In the genomic region with DNA sequence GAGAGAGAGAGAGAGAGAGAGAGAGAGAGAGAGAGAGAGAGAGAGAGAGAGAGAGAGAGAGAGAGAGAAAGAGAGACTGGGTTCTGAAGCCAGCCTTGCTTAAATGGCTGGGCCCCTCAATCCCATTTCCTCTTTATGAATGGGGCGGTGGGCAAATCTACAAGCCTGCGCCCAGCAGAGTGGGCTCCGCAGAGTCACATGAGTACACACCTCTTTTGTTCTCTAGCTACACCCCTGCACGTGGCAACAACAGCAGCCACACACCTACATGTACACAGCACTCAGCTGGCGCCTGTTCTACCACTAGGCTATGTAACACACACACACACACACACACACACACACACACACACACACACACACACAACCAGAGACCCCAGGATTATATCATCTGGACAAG, we compare ENCODE assay signal across 28 mouse cellular contexts. TPM values are rescaled to one million over a fixed set of nuclear protein-coding genes. Genes with fewer than 3 reads are reported as not detected.
DNase-seq lines count a peak whose midpoint lies in the region; ATAC-seq and TF ChIP-seq lines count a peak whose summit lies in the region.
"Had no signal": no experiment of that assay in that cellular context is flagged by ENCODE, and none has a peak within 500 bp of the region (broad histone marks: within the 10 kb centered on the region; RNA-seq: fewer than 3 reads in every experiment).

No protein-coding gene starts in this region.

- ATAC-seq in hindbrain, embryonic 12.5 days (ENCODE audit: low FRiP score) = no peak
- ATAC-seq in hindbrain, postnatal 0 days = no peak
- ATAC-seq in embryonic facial prominence, embryonic 12.5 days (ENCODE audit: insufficient number of reproducible peaks, insufficient read depth, low FRiP score, low TSS enrichment) = no peak
- ATAC-seq in midbrain, embryonic 14.5 days (ENCODE audit: low FRiP score, low TSS enrichment) = no peak
- ATAC-seq: activated CD4-positive, CD25-positive, alpha-beta regulatory T cell, adult 4 months; CD4-positive, CD25-positive, alpha-beta regulatory T cell, adult 4 months; intestine, embryonic 16.5 days; liver, postnatal 0 days; Patski had no signal

- no peaks in the 10 kb centered on the region for H3K9me3 ChIP-seq in hindbrain, embryonic 12.5 days (replicated peaks)
- H3K9me3 ChIP-seq in hindbrain, postnatal 0 days (ENCODE audit: low read length) = no peaks in the 10 kb centered on the region
- no peaks in the 10 kb centered on the region for H3K9me3 ChIP-seq in embryonic facial prominence, embryonic 12.5 days
- no peaks in the 10 kb centered on the region for H3K9me3 ChIP-seq in midbrain, embryonic 14.5 days (ENCODE audit: control insufficient read depth, low read length)

- H3K4me1 ChIP-seq in hindbrain, embryonic 12.5 days = peaks cover 44% of the 10 kb centered on the region
- no peaks in the 10 kb centered on the region for H3K4me1 ChIP-seq in hindbrain, postnatal 0 days (ENCODE audit: insufficient read depth, low read length)
- peaks cover 37% of the 10 kb centered on the region for H3K4me1 ChIP-seq in embryonic facial prominence, embryonic 12.5 days
- H3K4me1 ChIP-seq in midbrain, embryonic 14.5 days (ENCODE audit: control insufficient read depth, insufficient read depth, low read length) = peaks cover 40% of the 10 kb centered on the region

- DNase-seq in embryo, embryonic 10.5 days (ENCODE audit: low spot score) = peak; percentile 48
- no peak for DNase-seq in embryo, embryonic 9.5 days (ENCODE audit: extremely low spot score)
- no peak for DNase-seq in hindbrain, postnatal 0 days (ENCODE audit: low spot score)
- DNase-seq in midbrain, embryonic 14.5 days = peak; percentile 51
- DNase-seq in cerebellum, adult 9-10 months = no peak
- DNase-seq in adrenal gland, adult 2 months = no peak
- DNase-seq: adrenal gland, postnatal 14 days; cerebellum, adult 11 months; cerebellum, postnatal 25 days; gastrocnemius, postnatal 10 days; heart, adult 2 months; liver; liver, postnatal 0 days; lung, postnatal 10 days; right cerebral cortex, postnatal 25 days; thymus, adult 2 months had no signal

- H3K9ac ChIP-seq in hindbrain, embryonic 12.5 days = no peak overlapping the region
- H3K9ac ChIP-seq in hindbrain, postnatal 0 days (replicated peaks; ENCODE audit: low read length) = no peak overlapping the region
- no peak overlapping the region for H3K9ac ChIP-seq in embryonic facial prominence, embryonic 12.5 days
- no peak overlapping the region for H3K9ac ChIP-seq in midbrain, embryonic 14.5 days (replicated peaks; ENCODE audit: low read length)
- H3K9ac ChIP-seq: hindbrain, embryonic 14.5 days; liver, postnatal 0 days had no signal

- WGBS in hindbrain, embryonic 12.5 days = 11% methylated on average over 5 of the region's 5 CpGs
- WGBS in hindbrain, postnatal 0 days = 37% methylated on average over 5 of the region's 5 CpGs
- WGBS in embryonic facial prominence, embryonic 12.5 days = 25% methylated on average over 5 of the region's 5 CpGs
- 9% methylated on average over 5 of the region's 5 CpGs for WGBS in midbrain, embryonic 14.5 days

- H3K27ac ChIP-seq in hindbrain, embryonic 12.5 days = peak overlapping the region; percentile 62; the same call in 1 of the 2 replicates
- no peak overlapping the region for H3K27ac ChIP-seq in hindbrain, postnatal 0 days
- H3K27ac ChIP-seq in embryonic facial prominence, embryonic 12.5 days = 0 out of 2 replicates have a peak overlapping the region, but pooled peaks have one; percentile 33
- H3K27ac ChIP-seq in midbrain, embryonic 14.5 days (replicated peaks; ENCODE audit: low read depth, low read length) = peak overlapping the region; percentile 71
- H3K27ac ChIP-seq: heart, adult 2 months; hindbrain, embryonic 14.5 days had no signal

- peak overlapping the region; percentile 28; the same call in 1 of the 2 replicates for H3K4me2 ChIP-seq in hindbrain, embryonic 12.5 days (replicated peaks)
- H3K4me2 ChIP-seq in hindbrain, postnatal 0 days (ENCODE audit: low read depth, low read length) = no peak overlapping the region
- 0 out of 2 replicates have a peak overlapping the region, but pooled peaks have one; percentile 16 for H3K4me2 ChIP-seq in embryonic facial prominence, embryonic 12.5 days (replicated peaks)
- H3K4me2 ChIP-seq in midbrain, embryonic 14.5 days (ENCODE audit: low read length) = no peak overlapping the region

- no peaks in the 10 kb centered on the region for H3K36me3 ChIP-seq in hindbrain, embryonic 12.5 days
- no peaks in the 10 kb centered on the region for H3K36me3 ChIP-seq in hindbrain, postnatal 0 days (ENCODE audit: insufficient read depth, low read length)
- no peaks in the 10 kb centered on the region for H3K36me3 ChIP-seq in embryonic facial prominence, embryonic 12.5 days
- H3K36me3 ChIP-seq in midbrain, embryonic 14.5 days (ENCODE audit: control insufficient read depth, insufficient read depth, low read length) = 0 out of 2 replicates have a peak, but pooled peaks cover 3% of the 10 kb centered on the region

- H3K4me3 ChIP-seq in hindbrain, embryonic 12.5 days = no peak overlapping the region
- no peak overlapping the region for H3K4me3 ChIP-seq in hindbrain, postnatal 0 days (ENCODE audit: low read length)
- no peak overlapping the region for H3K4me3 ChIP-seq in embryonic facial prominence, embryonic 12.5 days
- no peak overlapping the region for H3K4me3 ChIP-seq in midbrain, embryonic 14.5 days (replicated peaks; ENCODE audit: low read depth, low read length)
- H3K4me3 ChIP-seq: heart, adult 2 months had no signal

- H3K27me3 ChIP-seq in hindbrain, embryonic 12.5 days = peaks cover 91% of the 10 kb centered on the region
- H3K27me3 ChIP-seq in hindbrain, postnatal 0 days (ENCODE audit: insufficient read depth, low read length) = peaks cover 16% of the 10 kb centered on the region
- H3K27me3 ChIP-seq in embryonic facial prominence, embryonic 12.5 days = peaks cover 89% of the 10 kb centered on the region
- H3K27me3 ChIP-seq in midbrain, embryonic 14.5 days (ENCODE audit: control insufficient read depth, insufficient read depth, low read length) = peaks cover 39% of the 10 kb centered on the region
- H3K27me3 ChIP-seq: Patski had no signal

- TF ChIP-seq CTCF in hindbrain, postnatal 0 days (IDR thresholded peaks at IDR 0.05; ENCODE audit: low read depth) = no peak

RNA-seq across cellular contexts. Expression of a gene that starts 21.9 kb away (rescaled TPM):
- 1.1 and 1.6 TPM in 2 replicates for polyA plus RNA-seq in hindbrain, embryonic 12.5 days (2016; fragmentation: Nextera tagmentation; extraction: Ambion mirVana)
- 2.6 and 3.6 TPM in 2 replicates for total RNA-seq in hindbrain, postnatal 0 days (2014; rRNA removed)
- polyA plus RNA-seq in hindbrain, postnatal 0 days (2015; fragmentation: Nextera tagmentation; extraction: Ambion mirVana) = 0.30 and 0.41 TPM in 2 replicates
- polyA plus RNA-seq in embryonic facial prominence, embryonic 12.5 days (2016; fragmentation: Nextera tagmentation; extraction: Ambion mirVana) = 1.3 and 1.4 TPM in 2 replicates
- polyA plus RNA-seq in midbrain, embryonic 14.5 days (2014; fragmentation: Nextera tagmentation; extraction: Ambion mirVana) = 9.1 and 9.2 TPM in 2 replicates
- not detected for total RNA-seq in adrenal gland, adult 2 months (2021)
- not detected in 2 replicates for polyA plus RNA-seq in adrenal gland, adult 2 months (2012; rRNA removed)
- total RNA-seq: adrenal gland, postnatal 14 days; heart, adult 2 months; left cerebral cortex, postnatal 14 days; megakaryocyte progenitor cell, adult 5-6 weeks had no signal
- polyA plus RNA-seq: activated CD4-positive, CD25-positive, alpha-beta regulatory T cell, adult 4 months; CD4-positive, CD25-positive, alpha-beta regulatory T cell, adult 4 months; heart, adult 2 months; heart, embryonic 16.5 days; intestine, embryonic 16.5 days; kidney, embryonic 14.5 days; large intestine, adult 2 months; liver, postnatal 0 days; Patski had no signal

Comparison
In these comparisons a context has a peak if more than half of its experiments do, and no peak if none do; other contexts are left out.
1. DNase-seq: peak in embryo, embryonic 10.5 days (single experiment) and midbrain, embryonic 14.5 days (single experiment); none in embryo, embryonic 9.5 days (single experiment), hindbrain, postnatal 0 days (single experiment), cerebellum, adult 9-10 months (single experiment) and adrenal gland, adult 2 months (single experiment).
2. H3K4me2 ChIP-seq: peak in hindbrain, embryonic 12.5 days (single experiment) and embryonic facial prominence, embryonic 12.5 days (single experiment); none in hindbrain, postnatal 0 days (single experiment) and midbrain, embryonic 14.5 days (single experiment).